Mouse (Mus musculus): ENCODE measurements around the gene Zap70.

GRCm38 (mm10) chr1:36800379-36801011 is 38.9 kb downstream of the Zap70 start:
- no peak for TF ChIP-seq CTCF (IDR thresholded peaks at IDR 0.05; ENCODE audit: low read depth)
- no peak for TF ChIP-seq EP300 (IDR thresholded peaks at IDR 0.05; ENCODE audit: low read depth)
